Comparison of ENCODE assay signal across 22 mouse cellular contexts in the genomic region with DNA sequence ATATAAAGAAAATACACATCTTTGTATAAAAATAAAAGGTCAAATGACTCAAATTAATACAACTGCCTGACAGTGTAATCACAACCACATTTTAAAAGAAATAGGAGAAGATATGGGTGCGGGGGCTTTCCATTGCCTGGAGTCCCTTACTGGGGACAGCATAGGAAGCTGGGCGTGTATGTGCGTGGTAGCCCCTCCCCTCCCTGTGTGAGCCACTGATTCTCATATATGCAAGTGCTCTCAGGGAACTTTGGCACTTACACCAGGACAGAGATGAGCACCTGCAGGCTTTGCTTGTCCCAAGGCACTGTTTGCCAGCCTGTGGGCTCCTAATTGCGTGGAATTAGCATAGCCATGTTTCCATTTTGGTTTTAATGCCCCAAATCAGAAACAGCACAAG.
DNase-seq lines count a peak whose midpoint lies in the region; ATAC-seq lines count a peak whose summit lies in the region.
"Had no signal": no experiment of that assay in that cellular context is flagged by ENCODE, and none has a peak within 500 bp of the region (broad histone marks: within the 10 kb centered on the region; RNA-seq: fewer than 3 reads in every experiment).

No protein-coding gene starts in this region.

- H3K27ac ChIP-seq in heart, embryonic 11.5 days (ENCODE audit: low read depth, low read length), result no peak overlapping the region
- H3K27ac ChIP-seq in embryonic facial prominence, embryonic 10.5 days (replicated peaks), result no peak overlapping the region
- no peak overlapping the region for H3K27ac ChIP-seq in embryonic facial prominence, embryonic 12.5 days
- H3K27ac ChIP-seq: embryonic facial prominence, embryonic 15.5 days; forebrain, embryonic 13.5 days had no signal

- no peaks in the 10 kb centered on the region for H3K4me1 ChIP-seq in heart, embryonic 11.5 days (ENCODE audit: control insufficient read depth, insufficient read depth, low read length)
- H3K4me1 ChIP-seq in embryonic facial prominence, embryonic 10.5 days, result peaks cover 18% of the 10 kb centered on the region
- H3K4me1 ChIP-seq in embryonic facial prominence, embryonic 12.5 days, result peaks cover 10% of the 10 kb centered on the region; the same call in 1 of the 2 replicates
- H3K4me1 ChIP-seq: forebrain, embryonic 13.5 days had no signal

- ATAC-seq in heart, embryonic 11.5 days (replicated peaks; ENCODE audit: insufficient number of reproducible peaks, low FRiP score, low TSS enrichment), result no peak
- ATAC-seq in embryonic facial prominence, embryonic 12.5 days (ENCODE audit: insufficient number of reproducible peaks, insufficient read depth, low FRiP score, low TSS enrichment), result 0 out of 2 replicates have a peak, but pooled peaks have one; percentile 60
- no peak for ATAC-seq in erythroblast, adult 5-6 weeks (replicated peaks; ENCODE audit: low FRiP score, poor library complexity, severe bottlenecking)
- no peak for ATAC-seq in megakaryocyte, adult 5-6 weeks (ENCODE audit: poor library complexity, severe bottlenecking)
- ATAC-seq: activated CD4-positive, CD25-positive, alpha-beta regulatory T cell, adult 4 months; forebrain, embryonic 13.5 days; forebrain, postnatal 0 days; Patski had no signal

- no peak overlapping the region for H3K4me2 ChIP-seq in heart, embryonic 11.5 days
- H3K4me2 ChIP-seq in embryonic facial prominence, embryonic 12.5 days (replicated peaks), result no peak overlapping the region
- H3K4me2 ChIP-seq: embryonic facial prominence, embryonic 15.5 days; forebrain, embryonic 13.5 days had no signal

- no peaks in the 10 kb centered on the region for H3K36me3 ChIP-seq in heart, embryonic 11.5 days (ENCODE audit: control insufficient read depth, insufficient read depth, low read length)
- H3K36me3 ChIP-seq in embryonic facial prominence, embryonic 10.5 days (replicated peaks), result no peaks in the 10 kb centered on the region
- no peaks in the 10 kb centered on the region for H3K36me3 ChIP-seq in embryonic facial prominence, embryonic 12.5 days
- H3K36me3 ChIP-seq: embryonic facial prominence, embryonic 15.5 days had no signal

- 79% methylated on average over 4 of the region's 4 CpGs for WGBS in heart, embryonic 11.5 days (ENCODE audit: insufficient replicate concordance)
- WGBS in embryonic facial prominence, embryonic 10.5 days, result 62% methylated on average over 4 of the region's 4 CpGs
- WGBS in embryonic facial prominence, embryonic 12.5 days, result 41% methylated on average over 4 of the region's 4 CpGs

- no peaks in the 10 kb centered on the region for H3K27me3 ChIP-seq in heart, embryonic 11.5 days (ENCODE audit: control insufficient read depth, insufficient read depth, low read length)
- no peaks in the 10 kb centered on the region for H3K27me3 ChIP-seq in embryonic facial prominence, embryonic 10.5 days (replicated peaks; ENCODE audit: low read depth, poor library complexity, severe bottlenecking)
- H3K27me3 ChIP-seq in embryonic facial prominence, embryonic 12.5 days, result no peaks in the 10 kb centered on the region
- H3K27me3 ChIP-seq: embryonic facial prominence, embryonic 15.5 days; forebrain, embryonic 13.5 days; Patski had no signal

- no peaks in the 10 kb centered on the region for H3K9me3 ChIP-seq in heart, embryonic 11.5 days (replicated peaks; ENCODE audit: control insufficient read depth, low read length)
- no peaks in the 10 kb centered on the region for H3K9me3 ChIP-seq in embryonic facial prominence, embryonic 10.5 days
- no peaks in the 10 kb centered on the region for H3K9me3 ChIP-seq in embryonic facial prominence, embryonic 12.5 days
- H3K9me3 ChIP-seq: embryonic facial prominence, embryonic 15.5 days; forebrain, embryonic 13.5 days had no signal

- DNase-seq in heart, adult 11 months, result peak; percentile 82
- DNase-seq in embryonic facial prominence, embryonic 10.5 days (ENCODE audit: low spot score), result peak; percentile 21
- DNase-seq in right cerebral cortex, postnatal 14 days, result no peak
- DNase-seq: adrenal gland, adult 8-10 months; adrenal gland, postnatal 14 days; adrenal gland, postnatal 36 days; cerebellum, adult 11 months; cerebellum, adult 18-20 months; cerebellum, adult 8-10 months; cerebellum, adult 9-11 months; cerebellum, postnatal 14 days; cerebellum, postnatal 36 days; embryo, embryonic 11 days; forebrain, postnatal 0 days had no signal

- H3K4me3 ChIP-seq in heart, embryonic 11.5 days (ENCODE audit: low read depth, low read length), result no peak overlapping the region
- no peak overlapping the region for H3K4me3 ChIP-seq in embryonic facial prominence, embryonic 10.5 days
- H3K4me3 ChIP-seq in embryonic facial prominence, embryonic 12.5 days, result no peak overlapping the region
- H3K4me3 ChIP-seq: embryonic facial prominence, embryonic 15.5 days; forebrain, embryonic 13.5 days had no signal

- H3K9ac ChIP-seq in heart, embryonic 11.5 days (ENCODE audit: low read depth, low read length), result no peak overlapping the region
- H3K9ac ChIP-seq in embryonic facial prominence, embryonic 12.5 days, result no peak overlapping the region
- H3K9ac ChIP-seq: embryonic facial prominence, embryonic 15.5 days; forebrain, embryonic 13.5 days; forebrain, postnatal 0 days had no signal
